Mouse (Mus musculus) ES-CJ7 (cell line): ENCODE data around the gene Olfr667.

ENCODE experiments used
- DNase-seq: peaks from one replicate; pipeline ENCODE4 v3.0.0; 2011; ENCODE audit warnings: low read depth, low spot score

Olfr667 gene

GRCm38 (mm10) chr7:104921382-104921781, at the start of gene Olfr667:
TSS of gene Olfr667 (minus strand) at chr7:104921482.
- no peak for DNase-seq

- no peak for DNase-seq
Measured at GRCm38 (mm10) chr7:104962520-104962919, 41.2 kb upstream of the Olfr667 start, which contains the start of gene Olfr670. TSS of gene Olfr670 (minus strand) at chr7:104962620.

GRCm38 (mm10) chr7:104950234-104950633, 29.0 kb upstream of the Olfr667 start:
- peak; percentile 17 for DNase-seq

GRCm38 (mm10) chr7:104933940-104934339, 12.7 kb upstream of the Olfr667 start, which contains the start of gene Olfr669:
TSS of gene Olfr669 (plus strand) at chr7:104934240.
- DNase-seq, result no peak

- DNase-seq, result no peak
Measured at GRCm38 (mm10) chr7:104927957-104928356, 6.7 kb upstream of the Olfr667 start, which contains the start of gene Olfr668. TSS of gene Olfr668 (minus strand) at chr7:104928057.

GRCm38 (mm10) chr7:104895852-104896251, 25.4 kb downstream of the Olfr667 start, which contains the start of gene Olfr666:
TSS of gene Olfr666 (minus strand) at chr7:104895952.
- no peak for DNase-seq

DNA sequence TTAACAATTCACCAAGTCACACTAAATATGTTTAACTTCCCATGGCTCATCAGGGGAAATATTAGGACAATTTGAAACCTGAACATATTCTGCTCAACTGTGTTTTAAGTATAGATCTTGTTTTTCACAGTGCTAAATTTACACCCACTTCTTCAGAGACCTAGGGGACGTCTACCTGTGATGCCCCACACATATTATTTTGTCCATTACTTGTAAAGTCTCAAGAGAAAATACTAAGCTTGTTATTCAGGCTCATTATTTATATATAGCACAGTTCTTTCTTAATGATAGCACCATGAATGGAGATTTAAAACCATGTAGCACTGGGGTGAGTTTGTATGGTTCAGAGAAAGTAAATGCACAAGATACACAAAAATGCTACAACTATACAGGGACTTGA, 43.6 kb downstream of the Olfr667 start, which contains the start of gene Olfr665:
Gene Olfr665, plus strand, starts transcription at position 301 of the 400 bp plus-strand sequence.
- no peak for DNase-seq
